Mouse (Mus musculus): ENCODE results near the gene Pparg.

- TF ChIP-seq CTCF (IDR thresholded peaks at IDR 0.05; ENCODE audit: insufficient read depth, low read depth, low read length) = no peak
- TF ChIP-seq POLR2A (IDR thresholded peaks at IDR 0.05; ENCODE audit: insufficient read depth, low read depth, low read length) = no peak
These were observed 161.2 kb downstream of the Pparg start for GRCm38 (mm10) chr6:115521923-115522322.
